Mouse (Mus musculus): ENCODE results near the gene Pdzd9.
A peak's percentile ranks its signal among the peaks of the same experiment; 100 is the strongest.

The Pdzd9 gene

DNA sequence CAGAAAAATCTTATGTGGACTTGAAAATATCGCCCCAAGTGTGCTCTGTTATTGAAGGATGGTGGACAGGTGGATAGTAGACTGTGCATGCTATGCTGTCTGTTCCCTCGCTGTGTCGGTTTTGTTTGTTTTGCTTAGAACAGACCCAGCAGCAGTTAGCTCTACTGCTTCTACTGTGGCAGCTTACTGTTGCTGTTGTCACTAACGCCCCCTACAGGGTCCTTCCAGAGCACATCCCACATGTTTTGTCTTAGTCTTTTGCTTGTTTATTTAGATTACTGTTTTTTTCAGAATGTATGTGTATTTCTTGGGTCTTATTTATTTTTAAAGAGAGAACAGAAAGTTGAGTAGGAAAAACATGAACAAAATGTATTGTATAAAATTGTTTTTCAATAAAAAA is 26.9 kb downstream of the Pdzd9 start:
- DNase-seq (ENCODE audit: extremely low spot score, low read depth, low spot score) = no peak

DNA sequence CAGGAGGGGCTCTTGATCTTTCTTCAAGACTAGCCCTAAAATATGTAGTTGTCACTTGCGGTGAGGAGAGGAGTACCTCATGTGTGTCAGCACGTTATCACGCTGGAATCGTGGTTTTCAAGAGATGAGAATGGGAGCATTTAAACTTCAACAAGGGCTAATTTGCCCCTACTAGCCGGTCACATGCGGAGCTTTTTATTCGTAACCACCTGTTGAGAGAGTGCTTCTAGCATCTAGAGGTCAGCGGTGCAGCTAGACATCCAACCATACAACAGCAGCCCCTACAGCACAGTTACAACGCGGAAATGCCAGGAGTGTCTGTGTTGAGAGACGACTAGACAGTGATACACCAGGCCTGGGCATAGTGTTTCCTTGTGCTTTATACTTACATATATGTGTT is 34.3 kb downstream of the Pdzd9 start:
- DNase-seq (ENCODE audit: extremely low spot score, low read depth, low spot score) = peak; percentile 10

DNA sequence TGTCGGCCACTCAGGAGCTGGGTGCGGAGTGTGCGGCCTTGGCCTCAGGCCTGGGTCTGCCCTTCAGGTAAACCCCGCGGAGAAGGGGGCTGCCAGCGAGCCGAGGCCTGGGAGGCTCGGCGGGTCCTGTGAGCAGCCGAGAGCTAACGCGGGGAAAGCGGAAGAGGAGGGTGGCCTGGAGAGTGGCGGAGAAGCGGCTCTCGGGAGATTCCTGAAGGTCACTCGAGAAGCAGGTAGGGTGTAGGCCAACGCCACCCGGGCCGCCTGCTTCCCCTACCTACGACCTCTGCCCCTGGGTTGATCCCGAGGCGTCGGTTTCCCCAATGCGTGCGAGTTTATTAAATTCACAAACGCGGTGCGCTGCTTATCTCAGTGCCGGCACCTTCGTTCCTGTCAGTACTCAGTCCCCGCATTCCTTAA is 34.8 kb downstream of the Pdzd9 start:
- no peak for DNase-seq (ENCODE audit: extremely low spot score, low read depth, low spot score)

DNA sequence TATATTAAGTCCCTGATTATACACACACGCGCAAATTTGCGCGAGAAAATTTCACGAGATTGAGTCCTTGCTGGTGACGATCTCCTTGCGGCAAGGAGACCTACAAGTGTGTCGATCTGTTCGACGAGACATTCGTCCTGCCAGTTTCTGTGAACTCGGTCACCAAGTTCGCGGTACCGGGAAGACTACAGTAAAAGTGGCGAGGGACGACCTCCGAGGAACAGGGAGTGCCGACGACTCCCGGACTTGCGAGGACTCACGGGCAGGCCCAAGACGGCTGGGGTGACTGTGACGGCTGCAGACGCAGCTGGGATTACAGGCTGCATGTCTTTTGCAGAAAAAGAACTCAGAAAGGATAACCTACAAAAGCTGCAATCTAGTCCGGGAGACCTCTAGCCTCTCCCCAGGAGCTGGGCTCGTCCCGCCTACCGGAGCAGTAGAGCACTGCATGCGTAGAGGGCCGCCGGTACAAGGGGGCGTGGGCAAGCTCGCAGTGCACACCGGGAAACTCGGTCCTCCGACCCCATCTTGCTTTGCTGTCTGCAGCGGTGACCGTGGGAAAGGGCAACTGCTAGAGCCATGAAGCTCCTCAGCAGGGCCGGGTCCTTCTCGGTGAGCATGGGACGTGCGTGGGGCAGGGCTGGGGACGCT is 35.3 kb downstream of the Pdzd9 start, which contains the start of gene Uqcrc2:
Gene Uqcrc2 (plus strand): TSS at position 466 of the 651 bp plus-strand sequence.
- peak; percentile 52 for DNase-seq (ENCODE audit: extremely low spot score, low read depth, low spot score)

DNA sequence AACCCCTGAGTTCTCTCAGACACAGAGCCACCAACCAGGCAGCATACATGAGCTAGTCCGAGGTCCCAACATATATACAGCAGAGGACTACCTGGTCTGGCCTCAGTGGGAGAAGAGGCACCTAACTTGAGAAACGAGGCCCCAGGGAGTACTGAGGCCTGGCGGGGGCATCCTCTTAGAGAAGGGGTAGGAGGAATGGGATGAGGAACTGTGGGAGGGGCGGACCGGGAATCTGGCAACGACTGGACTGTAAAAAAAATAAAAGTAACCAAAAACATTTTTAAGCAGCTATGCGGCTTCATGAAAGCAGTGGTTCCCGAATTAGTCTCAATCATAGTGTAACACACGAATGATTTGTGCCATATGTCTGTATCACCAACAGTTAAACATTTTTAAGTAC is 35.8 kb downstream of the Pdzd9 start:
- peak; percentile 16 for DNase-seq (ENCODE audit: extremely low spot score, low read depth, low spot score)

DNA sequence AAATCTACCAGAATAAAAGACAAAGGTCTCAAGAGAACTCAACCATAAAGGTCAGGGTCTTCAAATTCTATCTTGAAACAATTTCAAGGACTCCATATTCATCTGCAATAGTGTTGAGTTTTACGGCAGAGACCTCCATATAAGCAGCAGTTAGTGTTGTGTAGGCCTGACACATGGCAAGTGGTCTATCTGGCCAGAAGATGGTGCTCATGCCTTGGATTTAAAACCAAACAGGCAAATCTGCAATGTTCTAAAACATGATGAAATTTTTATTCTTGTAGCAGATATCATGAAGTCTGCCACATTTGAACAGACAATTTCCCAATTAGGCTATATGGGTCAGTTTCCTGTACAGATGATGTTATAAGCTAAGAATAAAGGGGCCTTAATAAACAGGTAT is 37.6 kb downstream of the Pdzd9 start:
- DNase-seq (ENCODE audit: extremely low spot score, low read depth, low spot score) = no peak

DNA sequence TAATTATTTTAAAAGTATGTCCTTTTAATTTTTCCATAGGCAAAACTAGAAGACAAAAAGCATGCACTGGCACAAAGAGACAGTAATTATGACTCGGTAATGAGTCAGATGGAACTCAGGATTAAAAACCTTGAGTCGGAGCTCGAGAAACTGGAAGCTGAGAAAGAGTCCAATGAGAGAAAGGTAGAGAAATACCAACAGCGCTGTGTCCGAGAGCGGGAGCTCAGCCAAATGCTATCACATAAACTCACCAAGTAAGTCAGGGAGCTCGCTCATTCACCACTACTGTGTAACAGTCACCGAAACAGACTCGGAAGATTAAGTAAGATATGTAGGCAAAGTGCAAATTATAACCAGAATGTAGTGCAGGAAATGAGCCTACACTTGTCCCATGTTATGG is 49.3 kb downstream of the Pdzd9 start:
- DNase-seq (ENCODE audit: extremely low spot score, low read depth, low spot score) = no peak

DNA sequence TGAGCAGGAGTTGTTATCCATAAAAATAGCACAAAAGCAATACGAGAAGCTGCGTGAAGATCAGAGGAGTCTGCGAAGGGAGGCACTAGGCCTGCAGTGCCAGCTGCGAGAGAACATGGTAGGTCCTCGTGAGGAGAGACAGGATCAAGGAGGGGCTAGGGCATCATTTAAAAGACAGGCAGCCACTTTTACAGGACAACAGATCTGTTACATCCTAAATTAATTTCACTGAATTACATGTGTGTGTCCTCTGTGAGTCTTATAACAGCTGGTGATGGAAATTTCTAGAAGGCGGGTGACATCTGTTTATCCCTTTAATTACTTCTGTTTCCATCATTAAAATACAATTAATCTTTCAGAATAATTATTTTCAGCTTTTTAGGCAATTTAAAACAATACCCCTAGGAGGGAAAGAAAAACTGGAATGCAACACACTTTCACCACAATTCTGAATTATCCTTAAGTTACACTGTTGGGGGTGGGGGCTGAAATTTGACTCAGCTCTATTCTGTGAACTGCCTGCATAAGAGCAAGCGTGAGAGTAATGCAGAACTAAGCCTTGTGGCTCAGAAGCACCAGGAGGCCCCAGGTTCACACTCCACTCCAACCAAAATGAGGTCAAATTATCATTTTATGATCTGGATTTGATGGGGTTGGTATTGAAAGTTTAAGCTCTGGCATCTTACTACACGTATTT is 49.9 kb downstream of the Pdzd9 start:
- DNase-seq (ENCODE audit: extremely low spot score, low read depth, low spot score) = no peak

Measured in hindlimb bud, embryonic 11.5 days (tissue).